ENCODE assay signal across 7 mouse cellular contexts in genomic region chr3:95674812-95675211, GRCm38 (mm10). TPM values are rescaled to one million over a fixed set of nuclear protein-coding genes. Genes with fewer than 3 reads are reported as not detected.
DNase-seq lines count a peak whose midpoint lies in the region; ATAC-seq and TF ChIP-seq lines count a peak whose summit lies in the region.

No protein-coding gene starts in this region.

- TF ChIP-seq CTCF in C2C12 (IDR thresholded peaks at IDR 0.05; ENCODE audit: control insufficient read depth, insufficient read depth, insufficient read length): no peak

- H3K9ac ChIP-seq in heart, embryonic 15.5 days: peak overlapping the region; percentile 40

- H3K79me3 ChIP-seq in C2C12 (ENCODE audit: low read depth): peaks cover 30% of the 10 kb centered on the region

- peak; percentile 48 for DNase-seq in NIH3T3 (ENCODE audit: low read depth)
- DNase-seq in limb, embryonic 10.5 days (ENCODE audit: low spot score): no peak
- peak; percentile 49 for DNase-seq in neural tube, embryonic 10.5 days (ENCODE audit: extremely low spot score, low spot score)
- DNase-seq in urinary bladder, adult 18-20 months (ENCODE audit: low spot score in 2 of 2): no peak
- DNase-seq in cerebellum, adult 11 months: no peak

- peak overlapping the region; percentile 34 for H3ac ChIP-seq in C2C12 (ENCODE audit: control insufficient read depth, insufficient read length, low read depth)

- peaks cover 67% of the 10 kb centered on the region for H3K4me1 ChIP-seq in heart, embryonic 15.5 days (replicated peaks)
- peaks cover 55% of the 10 kb centered on the region for H3K4me1 ChIP-seq in limb, embryonic 10.5 days

- H3K27me3 ChIP-seq in C2C12 (ENCODE audit: control insufficient read depth, insufficient read depth, insufficient read length): no peaks in the 10 kb centered on the region
- H3K27me3 ChIP-seq in heart, embryonic 15.5 days: no peaks in the 10 kb centered on the region
- H3K27me3 ChIP-seq in limb, embryonic 10.5 days (ENCODE audit: low read depth, poor library complexity, severe bottlenecking): no peaks in the 10 kb centered on the region

- no peak for ATAC-seq in heart, embryonic 15.5 days (replicated peaks; ENCODE audit: insufficient number of reproducible peaks, insufficient read depth, low FRiP score, low read depth)

- whole genome bisulfite sequencing in heart, embryonic 15.5 days: 3% methylated on average over 6 of the region's 6 CpGs
- WGBS in limb, embryonic 10.5 days: 7% methylated on average over 6 of the region's 6 CpGs

- peak overlapping the region; percentile 64 for H3K4me2 ChIP-seq in heart, embryonic 15.5 days

- H3K79me2 ChIP-seq in C2C12 (ENCODE audit: control insufficient read depth, insufficient read depth): peaks cover 70% of the 10 kb centered on the region

- H3K27ac ChIP-seq in heart, embryonic 15.5 days: peak overlapping the region; percentile 97
- peak overlapping the region; percentile 90 for H3K27ac ChIP-seq in limb, embryonic 10.5 days

- peaks cover 18% of the 10 kb centered on the region for H3K36me3 ChIP-seq in C2C12 (ENCODE audit: control insufficient read depth, insufficient read depth)
- H3K36me3 ChIP-seq in heart, embryonic 15.5 days: no peaks in the 10 kb centered on the region; the same call in 1 of the 2 replicates
- H3K36me3 ChIP-seq in limb, embryonic 10.5 days: peaks cover 48% of the 10 kb centered on the region

- no peak overlapping the region for H3K4me3 ChIP-seq in C2C12 (ENCODE audit: insufficient read depth, poor library complexity, severe bottlenecking)
- 0 out of 2 replicates have a peak overlapping the region, but pooled peaks have one; percentile 8 for H3K4me3 ChIP-seq in heart, embryonic 15.5 days
- peak overlapping the region; percentile 32; the same call in 1 of the 2 replicates for H3K4me3 ChIP-seq in limb, embryonic 10.5 days

- H3K9me3 ChIP-seq in heart, embryonic 15.5 days (replicated peaks): no peaks in the 10 kb centered on the region
- no peaks in the 10 kb centered on the region for H3K9me3 ChIP-seq in limb, embryonic 10.5 days (replicated peaks)

TF ChIP-seq in C2C12, 6 proteins besides CTCF, POLR2A, EP300 and RAD21:
- TF ChIP-seq USF1 (IDR thresholded peaks at IDR 0.05; ENCODE audit: low read depth): no peak
- no peak for TF ChIP-seq CEBPB (IDR thresholded peaks at IDR 0.05; ENCODE audit: low read depth)
- TF ChIP-seq MAX (IDR thresholded peaks at IDR 0.05): no peak
- TF ChIP-seq MYOG (IDR thresholded peaks at IDR 0.05; ENCODE audit: control insufficient read depth, extremely low read depth, insufficient read length): no peak
- TF ChIP-seq MYOD1 (IDR thresholded peaks at IDR 0.05; ENCODE audit: control insufficient read depth, insufficient read length, low read depth): no peak
- TF ChIP-seq FOSL1 (IDR thresholded peaks at IDR 0.05; ENCODE audit: insufficient read depth, low read length, poor library complexity, severe bottlenecking): no peak
TF ChIP-seq in C2C12: peak in this region for 0.

RNA-seq across cellular contexts. Expression of gene Adamtsl4, which starts 12.9 kb away (rescaled TPM):
- polyA plus RNA-seq in C2C12 (2012; fragmentation: generic; extraction: Trizol): 3.1 TPM
- polyA plus RNA-seq in heart, embryonic 15.5 days (2015; fragmentation: Nextera tagmentation; extraction: Ambion mirVana): 6.9 and 10.6 TPM in 2 replicates
- 0.63 and 0.77 TPM in 2 replicates for polyA plus RNA-seq in limb, embryonic 10.5 days (2016; fragmentation: Nextera tagmentation; extraction: Ambion mirVana)

RNA-seq across cellular contexts. Expression of gene Mcl1, which starts 16.2 kb away (rescaled TPM):
- polyA plus RNA-seq in C2C12 (2012; fragmentation: generic; extraction: Trizol): 46.4 TPM
- 38.4 and 45.4 TPM in 2 replicates for polyA plus RNA-seq in heart, embryonic 15.5 days (2015; fragmentation: Nextera tagmentation; extraction: Ambion mirVana)
- 49.7 and 52.1 TPM in 2 replicates for polyA plus RNA-seq in limb, embryonic 10.5 days (2016; fragmentation: Nextera tagmentation; extraction: Ambion mirVana)

RNA-seq across cellular contexts. Expression of gene Ensa, which starts 50.0 kb away (rescaled TPM):
- 42.0 TPM for polyA plus RNA-seq in C2C12 (2012; fragmentation: generic; extraction: Trizol)
- 45.8 and 53.7 TPM in 2 replicates for polyA plus RNA-seq in heart, embryonic 15.5 days (2015; fragmentation: Nextera tagmentation; extraction: Ambion mirVana)
- 74.6 and 88.2 TPM in 2 replicates for polyA plus RNA-seq in limb, embryonic 10.5 days (2016; fragmentation: Nextera tagmentation; extraction: Ambion mirVana)

Comparison
In these comparisons a context has a peak if more than half of its experiments do, and no peak if none do; other contexts are left out.
1. DNase-seq: peak in NIH3T3 (single experiment) and neural tube, embryonic 10.5 days (single experiment); none in limb, embryonic 10.5 days (single experiment), urinary bladder, adult 18-20 months (0 of 2) and cerebellum, adult 11 months (single experiment).